Mouse (Mus musculus): ENCODE measurements at regions not wholly inside any gene's neighbourhood (a gene's known extent, or its start where the extent isn't known, plus 50 kb on each side); places are given as distances from the start of the nearest gene placed in this dataset.

DNA sequence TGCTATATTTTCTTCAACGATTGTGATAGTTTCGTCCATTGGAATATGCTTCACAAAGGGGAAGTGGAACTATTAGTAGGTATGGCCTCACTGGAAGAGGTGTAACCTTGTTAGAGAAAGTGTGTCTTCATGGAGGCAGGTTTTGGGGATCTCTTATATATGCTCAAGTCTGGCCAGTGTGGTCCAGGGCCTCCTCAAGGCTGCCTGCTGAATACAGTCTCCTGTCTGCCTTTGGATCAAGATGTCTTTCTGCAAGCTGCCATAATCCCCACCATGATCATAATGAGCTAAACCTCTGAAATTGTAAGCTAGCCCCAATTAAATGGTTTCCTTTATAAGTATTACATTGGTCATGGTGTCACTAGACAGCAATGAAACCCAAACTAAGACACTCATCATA, 384.3 kb downstream of the Btbd3 start:
- no peak overlapping the region for H3K4me2 ChIP-seq
- no peak overlapping the region for H3K9ac ChIP-seq
- H3K9me3 ChIP-seq: no peaks in the 10 kb centered on the region
- no peaks in the 10 kb centered on the region for H3K27me3 ChIP-seq
- H3K36me3 ChIP-seq: no peaks in the 10 kb centered on the region
- WGBS: 89% methylated on average over 2 of the region's 2 CpGs
- no peak overlapping the region for H3K4me3 ChIP-seq
- H3K4me1 ChIP-seq: no peaks in the 10 kb centered on the region
- ATAC-seq (ENCODE audit: insufficient number of reproducible peaks, low FRiP score, low TSS enrichment, low read depth): no peak
- no peak overlapping the region for H3K27ac ChIP-seq

DNA sequence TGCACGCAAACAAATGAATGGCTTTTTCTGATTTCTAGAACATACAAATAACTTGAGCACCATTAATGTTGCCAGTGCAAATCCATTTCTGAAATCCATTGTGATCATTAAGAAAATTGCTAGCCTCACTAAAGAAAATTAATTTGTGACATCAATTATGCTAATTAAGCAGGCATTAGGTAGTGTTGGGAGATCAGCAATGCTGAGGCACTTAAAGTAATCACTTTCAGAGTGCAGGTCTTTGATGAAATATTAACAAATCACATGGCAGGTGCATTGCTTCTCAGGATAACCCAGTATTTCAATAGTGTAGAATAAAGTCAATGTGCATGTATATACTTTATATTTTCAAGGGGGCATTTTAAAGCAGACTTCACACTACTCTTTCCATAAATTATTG, 385.0 kb downstream of the Btbd3 start:
- Histone ChIP-seq H3K27ac (no peak overlapping the region), H3K9ac (no peak overlapping the region), H3K4me2 (no peak overlapping the region), H3K27me3 (no peaks in the 10 kb centered on the region), H3K36me3 (no peaks in the 10 kb centered on the region), H3K4me1 (no peaks in the 10 kb centered on the region), H3K9me3 (no peaks in the 10 kb centered on the region), H3K4me3 (no peak overlapping the region)
- ATAC-seq (ENCODE audit: insufficient number of reproducible peaks, low FRiP score, low TSS enrichment, low read depth): no peak
- WGBS: 90% methylated on average over 1 of the region's 1 CpGs

DNA sequence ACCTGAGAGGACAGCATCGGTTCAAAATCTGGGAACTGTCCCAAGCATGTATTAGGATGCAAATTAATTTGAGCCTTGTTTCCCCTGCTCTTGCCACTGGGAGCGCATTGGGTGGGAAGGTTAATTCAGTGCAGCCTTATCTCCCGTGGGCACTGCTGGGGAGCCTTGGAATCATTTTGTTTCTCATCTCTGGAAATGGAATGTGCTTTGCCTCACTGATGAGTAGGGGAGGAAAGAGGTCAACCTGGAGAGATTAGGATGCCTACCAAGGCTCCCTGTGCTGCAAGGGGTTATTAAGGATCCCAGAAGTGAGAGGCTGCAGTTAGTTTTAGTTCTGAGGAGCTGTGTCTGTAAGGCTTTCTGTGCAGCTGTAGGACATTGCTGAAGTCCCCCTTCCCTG, 392.3 kb downstream of the Btbd3 start:
- Histone ChIP-seq H3K4me3 (no peak overlapping the region), H3K4me1 (no peaks in the 10 kb centered on the region), H3K36me3 (no peaks in the 10 kb centered on the region), H3K9ac (no peak overlapping the region), H3K4me2 (no peak overlapping the region), H3K27me3 (no peaks in the 10 kb centered on the region), H3K9me3 (no peaks in the 10 kb centered on the region), H3K27ac (no peak overlapping the region)
- no peak for ATAC-seq (ENCODE audit: insufficient number of reproducible peaks, low FRiP score, low TSS enrichment, low read depth)
- WGBS: 59% methylated on average over 3 of the region's 3 CpGs

DNA sequence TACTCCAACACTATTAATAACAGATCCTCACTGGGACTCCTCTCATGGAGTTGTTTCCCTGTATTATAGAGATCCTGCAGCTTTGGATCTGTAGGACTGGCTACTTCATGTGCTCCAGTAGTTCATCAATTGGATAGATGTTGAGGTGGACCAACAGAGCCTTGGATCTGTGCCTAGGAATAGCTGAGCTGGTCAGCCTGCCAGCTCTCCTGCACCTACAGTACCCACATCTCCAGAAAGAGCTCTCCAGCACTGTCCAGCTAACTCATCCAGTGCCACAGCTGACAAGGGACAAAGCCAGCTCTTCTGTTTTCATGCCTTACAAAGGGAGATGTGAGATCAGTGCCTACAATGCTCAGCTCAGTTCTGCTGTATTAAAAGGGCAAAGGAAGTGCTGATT, 403.0 kb downstream of the Btbd3 start:
- Histone ChIP-seq H3K27ac (no peak overlapping the region), H3K27me3 (no peaks in the 10 kb centered on the region), H3K4me2 (no peak overlapping the region), H3K9me3 (no peaks in the 10 kb centered on the region), H3K9ac (no peak overlapping the region), H3K4me3 (no peak overlapping the region), H3K36me3 (no peaks in the 10 kb centered on the region), H3K4me1 (0 out of 2 replicates have a peak, but pooled peaks cover 2% of the 10 kb centered on the region)
- no peak for ATAC-seq (ENCODE audit: insufficient number of reproducible peaks, low FRiP score, low TSS enrichment, low read depth)

DNA sequence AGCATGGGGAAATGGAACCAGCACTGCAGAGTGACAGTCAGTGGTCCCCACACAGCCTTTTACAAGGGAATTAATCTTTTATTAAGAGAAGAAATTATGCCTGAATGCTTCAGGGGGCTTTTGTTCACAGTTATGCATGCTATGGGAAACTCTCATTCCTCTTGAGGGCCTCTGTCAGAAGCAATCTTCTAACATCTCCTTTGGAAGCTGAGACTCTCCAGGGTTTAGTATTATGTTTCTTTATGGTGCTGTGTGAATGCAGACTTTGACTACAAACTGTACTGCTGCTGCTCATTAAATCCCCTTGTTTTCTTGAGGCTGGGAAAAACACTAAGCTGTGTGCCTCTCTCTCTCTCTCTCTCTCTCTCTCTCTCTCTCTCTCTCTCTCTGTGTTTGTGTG, 413.9 kb downstream of the Btbd3 start:
- Histone ChIP-seq H3K4me2 (no peak overlapping the region), H3K36me3 (no peaks in the 10 kb centered on the region), H3K27ac (no peak overlapping the region), H3K27me3 (no peaks in the 10 kb centered on the region), H3K4me3 (no peak overlapping the region), H3K9me3 (no peaks in the 10 kb centered on the region), H3K4me1 (no peaks in the 10 kb centered on the region), H3K9ac (no peak overlapping the region)
- ATAC-seq (ENCODE audit: insufficient number of reproducible peaks, low FRiP score, low TSS enrichment, low read depth): no peak

DNA sequence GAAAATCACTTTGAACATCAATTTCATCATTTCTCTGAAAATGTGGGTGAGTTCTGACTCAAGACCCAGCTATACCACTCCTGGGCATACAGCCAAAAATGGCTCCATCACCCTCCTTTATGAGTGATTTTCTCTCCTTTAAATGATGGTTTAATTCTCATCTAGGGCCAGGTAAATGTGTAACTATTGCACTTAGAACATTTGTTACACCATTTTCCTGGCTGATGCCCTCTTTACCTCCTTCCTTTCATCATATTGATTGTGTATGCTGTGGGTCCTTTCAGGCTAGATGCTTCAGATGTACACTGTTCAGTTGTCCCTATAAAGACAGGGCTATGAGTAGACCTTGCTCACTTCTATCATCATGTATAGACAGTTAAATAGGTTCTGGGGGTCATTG, 418.4 kb downstream of the Btbd3 start:
- no peak overlapping the region; the same call in 1 of the 2 replicates for H3K27ac ChIP-seq

DNA sequence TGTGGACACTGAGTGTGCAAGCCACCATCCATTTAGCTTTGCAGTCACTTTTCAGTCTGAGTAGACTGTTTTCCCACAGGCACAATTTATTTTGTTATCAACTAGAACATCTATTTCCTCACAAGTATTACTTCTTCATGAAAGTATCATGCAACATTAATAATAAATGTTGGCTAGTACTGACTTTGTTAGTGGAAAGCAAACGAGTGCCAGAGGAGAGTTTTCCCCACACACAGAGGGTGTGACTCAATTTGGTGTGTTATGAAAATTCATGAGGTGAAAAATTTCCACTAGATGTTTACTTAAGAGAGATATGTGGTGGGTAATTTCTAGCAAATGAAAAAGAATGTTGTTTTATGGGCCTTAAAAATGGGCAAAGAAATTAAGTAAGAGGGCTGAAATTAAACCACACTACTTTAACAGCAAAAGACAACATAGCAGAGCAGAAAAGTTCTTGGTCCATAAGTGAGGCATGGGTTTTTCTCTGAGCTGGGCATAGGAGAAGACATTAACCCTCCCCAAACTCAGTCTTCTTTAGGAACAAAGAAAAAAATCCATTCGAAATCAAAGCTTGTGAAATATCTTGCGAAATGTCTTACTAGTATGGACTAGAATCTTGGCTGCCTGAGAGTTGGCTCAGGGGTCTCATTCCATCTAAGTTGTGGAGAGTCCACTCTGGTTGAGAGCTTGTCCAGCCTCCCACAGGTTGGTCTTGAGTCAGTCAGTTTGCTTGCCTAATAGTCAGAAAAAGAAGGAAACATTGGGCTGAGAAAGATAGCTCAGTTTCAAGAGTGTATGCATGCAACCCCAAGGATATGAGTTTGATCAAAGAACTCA, 419.1 kb downstream of the Btbd3 start:
- 0 out of 2 replicates have a peak, but pooled peaks have one; percentile 24 for ATAC-seq (ENCODE audit: insufficient number of reproducible peaks, low FRiP score, low TSS enrichment, low read depth)
- no peak overlapping the region for H3K9ac ChIP-seq
- H3K27ac ChIP-seq: peak overlapping the region; percentile 14
- H3K4me2 ChIP-seq: no peak overlapping the region
- 0 out of 2 replicates have a peak, but pooled peaks cover 4% of the 10 kb centered on the region for H3K4me1 ChIP-seq
- no peaks in the 10 kb centered on the region for H3K36me3 ChIP-seq
- WGBS: 56% methylated on average over 3 of the region's 3 CpGs
- H3K4me3 ChIP-seq: no peak overlapping the region
- no peaks in the 10 kb centered on the region for H3K9me3 ChIP-seq
- H3K27me3 ChIP-seq: no peaks in the 10 kb centered on the region

More for the DNA sequence above, 418.4 kb downstream of the Btbd3 start:
- Histone ChIP-seq H3K36me3 (no peaks in the 10 kb centered on the region), H3K4me2 (no peak overlapping the region), H3K9ac (no peak overlapping the region), H3K27me3 (no peaks in the 10 kb centered on the region), H3K9me3 (no peaks in the 10 kb centered on the region), H3K4me1 (0 out of 2 replicates have a peak, but pooled peaks cover 4% of the 10 kb centered on the region), H3K4me3 (no peak overlapping the region)
- no peak for ATAC-seq (ENCODE audit: insufficient number of reproducible peaks, low FRiP score, low TSS enrichment, low read depth)

DNA sequence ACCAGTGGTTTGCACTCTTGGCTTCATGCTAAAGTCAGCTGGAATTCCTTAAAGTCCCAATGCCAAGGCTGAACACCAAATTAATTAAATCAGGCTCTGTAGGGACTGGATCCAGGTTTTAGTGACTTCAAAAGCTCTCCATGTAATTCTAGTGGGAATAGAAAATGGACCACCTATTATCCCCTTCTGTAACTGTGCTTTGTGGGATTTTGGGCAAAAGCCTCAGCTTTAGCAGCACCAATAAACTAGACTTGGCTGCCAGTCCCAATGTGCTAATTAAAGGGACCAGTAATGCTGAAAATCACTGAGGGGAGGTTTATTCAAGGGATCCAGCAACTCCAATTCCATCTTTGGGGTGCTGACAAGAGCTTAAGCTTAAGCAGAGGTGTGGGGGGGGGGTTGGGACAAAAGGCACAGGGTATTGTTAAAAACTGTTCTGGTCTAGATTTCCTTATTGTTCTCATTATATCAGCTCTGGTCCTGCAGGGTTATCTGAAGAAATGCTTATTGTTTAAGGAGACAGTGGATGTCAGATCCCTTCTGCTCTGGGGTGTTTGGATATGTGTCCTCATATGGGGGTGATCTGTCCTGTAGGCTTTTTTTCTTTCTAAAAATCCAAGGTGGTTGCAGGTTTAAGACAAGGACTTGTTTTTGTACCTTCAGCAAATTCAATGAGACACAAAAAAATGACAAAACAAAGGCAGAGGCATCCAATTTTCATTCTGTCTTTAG, 431.9 kb downstream of the Btbd3 start:
- H3K27ac ChIP-seq: no peak overlapping the region
- H3K9ac ChIP-seq: no peak overlapping the region
- H3K4me2 ChIP-seq: no peak overlapping the region
- no peak overlapping the region for H3K4me3 ChIP-seq
- ATAC-seq (ENCODE audit: insufficient number of reproducible peaks, low FRiP score, low TSS enrichment, low read depth): peak; percentile 40; the same call in 1 of the 2 replicates
- H3K9me3 ChIP-seq: no peaks in the 10 kb centered on the region
- H3K4me1 ChIP-seq: peaks cover 3% of the 10 kb centered on the region; the same call in 1 of the 2 replicates
- H3K36me3 ChIP-seq: no peaks in the 10 kb centered on the region
- H3K27me3 ChIP-seq: no peaks in the 10 kb centered on the region

DNA sequence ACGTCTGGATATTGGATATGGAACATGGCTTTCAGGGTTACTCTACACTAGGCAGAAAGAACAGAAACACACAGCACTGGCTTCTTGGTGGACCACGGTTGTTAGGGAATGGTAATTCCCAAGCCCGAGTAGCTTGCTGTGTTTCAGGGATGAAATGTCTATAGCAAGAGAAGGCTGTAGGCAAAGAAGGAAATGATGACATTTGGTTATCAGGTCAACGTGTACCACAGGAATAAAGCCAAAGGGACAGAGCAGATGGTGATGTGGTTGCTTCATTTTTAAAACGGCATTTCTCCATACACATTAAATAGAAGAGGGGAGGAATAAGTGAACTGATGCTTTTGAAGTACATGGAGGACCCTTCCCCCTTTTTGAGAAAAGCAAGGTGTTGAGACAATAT, 433.1 kb downstream of the Btbd3 start:
- H3K27ac ChIP-seq: no peak overlapping the region
- WGBS: 85% methylated on average over 5 of the region's 5 CpGs
- H3K9ac ChIP-seq: no peak overlapping the region
- no peaks in the 10 kb centered on the region for H3K36me3 ChIP-seq
- no peaks in the 10 kb centered on the region for H3K9me3 ChIP-seq
- ATAC-seq (ENCODE audit: insufficient number of reproducible peaks, low FRiP score, low TSS enrichment, low read depth): no peak
- peaks cover 3% of the 10 kb centered on the region; the same call in 1 of the 2 replicates for H3K4me1 ChIP-seq
- H3K4me3 ChIP-seq: no peak overlapping the region
- no peak overlapping the region for H3K4me2 ChIP-seq
- no peaks in the 10 kb centered on the region for H3K27me3 ChIP-seq

DNA sequence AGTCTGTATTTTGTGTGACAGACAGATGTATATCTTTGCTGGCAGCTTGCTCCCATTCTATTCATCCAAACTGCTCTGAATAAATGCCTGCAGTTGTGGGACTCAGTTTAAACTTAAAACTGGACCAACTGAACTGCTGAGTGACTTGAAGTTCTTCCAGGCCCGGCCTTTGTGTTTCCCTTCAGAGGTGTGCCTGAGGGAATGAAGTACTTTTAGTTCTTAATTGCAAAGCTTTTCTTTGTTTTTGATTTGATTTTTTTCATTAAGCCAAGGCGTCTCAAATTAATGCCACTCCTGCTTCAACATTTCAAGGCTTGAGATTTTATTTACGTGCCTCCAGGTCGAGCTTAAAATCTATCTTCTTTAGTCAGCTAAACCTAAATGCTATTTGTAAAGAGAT, 446.4 kb downstream of the Btbd3 start:
- Histone ChIP-seq H3K4me2 (no peak overlapping the region), H3K36me3 (no peaks in the 10 kb centered on the region), H3K4me1 (no peaks in the 10 kb centered on the region), H3K9me3 (no peaks in the 10 kb centered on the region), H3K27ac (no peak overlapping the region), H3K4me3 (no peak overlapping the region), H3K9ac (no peak overlapping the region), H3K27me3 (no peaks in the 10 kb centered on the region)
- ATAC-seq (ENCODE audit: insufficient number of reproducible peaks, low FRiP score, low TSS enrichment, low read depth): no peak
- 54% methylated on average over 4 of the region's 4 CpGs for WGBS

DNA sequence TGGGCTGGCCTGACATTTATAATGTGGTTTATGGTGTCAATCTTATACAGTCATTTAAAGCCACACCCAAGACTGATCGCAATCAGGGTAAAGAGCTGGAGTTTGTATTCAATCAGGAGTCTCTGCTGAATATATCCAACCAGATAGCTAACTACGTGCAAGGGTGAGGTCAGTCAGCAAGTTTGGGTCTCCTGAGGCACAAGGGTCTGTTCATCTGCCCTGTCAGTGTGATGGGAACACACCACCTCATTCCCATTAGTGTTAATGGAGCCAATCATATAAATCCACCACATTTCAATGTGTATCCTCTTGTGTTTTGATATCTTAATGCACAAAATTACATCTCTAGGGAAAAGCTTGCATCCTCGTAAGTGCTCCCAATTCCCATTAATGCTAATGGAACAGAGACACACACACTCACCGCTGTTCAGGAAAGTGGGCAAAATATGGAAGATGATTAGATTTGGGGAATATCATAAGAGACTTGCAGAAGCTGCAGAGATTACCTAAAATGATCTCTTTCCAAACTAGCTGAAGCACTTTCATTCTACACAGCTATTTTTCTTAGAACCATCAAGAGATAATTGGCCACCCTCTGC, 447.7 kb downstream of the Btbd3 start:
- no peak overlapping the region for H3K9ac ChIP-seq
- no peak overlapping the region for H3K27ac ChIP-seq
- no peaks in the 10 kb centered on the region for H3K36me3 ChIP-seq
- no peaks in the 10 kb centered on the region for H3K4me1 ChIP-seq
- H3K4me3 ChIP-seq: no peak overlapping the region
- 87% methylated on average over 4 of the region's 4 CpGs for WGBS
- H3K27me3 ChIP-seq: no peaks in the 10 kb centered on the region
- H3K4me2 ChIP-seq: no peak overlapping the region
- no peaks in the 10 kb centered on the region for H3K9me3 ChIP-seq
- no peak for ATAC-seq (ENCODE audit: insufficient number of reproducible peaks, low FRiP score, low TSS enrichment, low read depth)

DNA sequence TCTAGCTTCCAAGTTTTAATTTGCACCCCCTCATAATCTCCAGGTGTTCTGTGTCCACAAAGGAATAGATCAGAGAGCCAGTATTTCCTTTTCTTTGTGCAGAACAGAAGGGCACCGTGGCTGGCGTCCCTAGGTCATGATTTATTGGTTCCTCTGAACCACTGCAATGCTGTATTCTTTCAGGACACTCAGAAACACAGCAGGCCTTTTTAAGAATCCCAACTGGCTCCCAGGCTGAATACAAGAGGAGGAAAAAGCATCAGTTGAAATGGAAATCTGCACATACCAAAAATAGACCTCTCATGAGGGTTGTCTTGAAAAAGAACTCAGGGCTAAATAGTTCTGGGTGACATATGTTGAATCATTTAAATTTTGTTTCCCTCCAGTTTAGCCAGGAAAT, 452.4 kb downstream of the Btbd3 start:
- Histone ChIP-seq H3K36me3 (no peaks in the 10 kb centered on the region), H3K9ac (no peak overlapping the region), H3K4me1 (no peaks in the 10 kb centered on the region), H3K4me3 (no peak overlapping the region), H3K4me2 (no peak overlapping the region), H3K27me3 (no peaks in the 10 kb centered on the region), H3K27ac (peak overlapping the region; percentile 65), H3K9me3 (no peaks in the 10 kb centered on the region)
- 7% methylated on average over 2 of the region's 2 CpGs for WGBS
- ATAC-seq (ENCODE audit: insufficient number of reproducible peaks, low FRiP score, low TSS enrichment, low read depth): no peak

Data from limb, embryonic 15.5 days (tissue).